Mouse (Mus musculus) bone marrow macrophage, adult 2 months (primary cell): Measurements from ENCODE around the gene AI481877.

Source experiments
- CTCF ChIP-seq: IDR thresholded peaks from 2 replicates; pipeline ENCODE4 v1.5.1; 2012; ENCODE audit warnings: low read depth, mild to moderate bottlenecking, low read length, moderate library complexity
- POLR2A ChIP-seq: IDR thresholded peaks from 2 replicates; pipeline ENCODE4 v1.6.1; 2012; ENCODE audit warnings: mild to moderate bottlenecking, low read depth, low read length, borderline replicate concordance

DNA sequence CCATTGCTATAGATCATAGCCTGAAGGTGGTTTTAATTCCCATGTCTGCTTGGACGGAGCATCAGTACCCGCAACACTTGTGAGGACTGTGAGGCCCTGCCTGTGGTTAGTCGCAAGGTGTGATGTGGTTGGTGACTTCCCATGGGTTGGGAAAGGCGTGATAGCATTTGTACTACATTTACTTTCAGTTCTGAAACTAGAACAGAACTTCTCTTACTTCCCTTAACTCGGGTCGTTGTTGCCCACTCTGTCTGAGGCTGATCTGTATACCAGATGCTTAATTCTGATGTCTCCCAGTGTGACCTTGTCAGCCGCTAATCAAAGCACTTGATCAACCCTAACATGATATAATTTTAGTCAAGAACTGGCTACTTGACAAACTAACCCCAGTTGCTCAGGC, 129.6 kb downstream of the AI481877 start:
- TF ChIP-seq CTCF (no peak), POLR2A (no peak)
